Comparison of ENCODE assay signal across 22 mouse cellular contexts in the genomic region with DNA sequence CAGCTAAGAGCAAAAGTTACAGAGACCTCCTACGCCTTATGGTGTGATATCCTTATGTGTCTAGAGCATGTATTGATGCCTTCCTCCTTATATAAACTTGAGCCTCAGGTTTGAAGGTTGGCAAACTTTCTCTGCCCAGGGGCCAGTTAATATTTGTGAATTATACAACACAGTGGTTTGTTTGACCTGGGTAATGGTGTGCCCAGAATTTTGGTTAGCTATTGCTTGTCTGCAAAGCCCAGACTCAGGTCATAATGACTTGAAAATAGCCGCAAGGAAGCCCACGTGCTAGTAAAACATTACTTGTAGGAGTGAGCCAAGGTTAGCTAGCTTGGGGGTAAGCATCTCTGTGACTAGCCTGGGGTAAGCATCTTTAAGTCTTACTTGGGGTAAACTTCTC.
"Had no signal": no experiment of that assay in that cellular context is flagged by ENCODE, and none has a peak within 500 bp of the region (broad histone marks: within the 10 kb centered on the region; RNA-seq: fewer than 3 reads in every experiment).

No protein-coding gene starts in this region.

- H3K36me3 ChIP-seq: heart, embryonic 15.5 days; liver, embryonic 12.5 days had no signal

- H3K4me2 ChIP-seq: heart, embryonic 11.5 days; heart, embryonic 13.5 days; heart, embryonic 15.5 days; hindbrain, embryonic 14.5 days; limb, embryonic 12.5 days; liver, embryonic 12.5 days had no signal

- ATAC-seq: hindbrain, embryonic 16.5 days; intestine, embryonic 16.5 days; liver, embryonic 12.5 days had no signal

- H3K9ac ChIP-seq: heart, embryonic 13.5 days; heart, embryonic 15.5 days; hindbrain, embryonic 14.5 days; limb, embryonic 12.5 days; liver, embryonic 12.5 days; liver, embryonic 14.5 days had no signal

- H3K4me1 ChIP-seq: liver, embryonic 12.5 days had no signal

- H3K27me3 ChIP-seq: heart, embryonic 13.5 days; heart, embryonic 15.5 days had no signal

- DNase-seq: gastrocnemius, postnatal 14 days; gastrocnemius, postnatal 36 days; heart, adult 11 months; heart, adult 2 months; heart, postnatal 14 days; heart, postnatal 36 days; kidney, adult 11 months; kidney, postnatal 10 days; kidney, postnatal 36 days; layer of hippocampus, adult 9-11 months; layer of hippocampus, postnatal 36 days; liver had no signal

- H3K27ac ChIP-seq: heart, adult 2 months; heart, embryonic 13.5 days; heart, embryonic 15.5 days; hindbrain, embryonic 14.5 days; limb, embryonic 10.5 days; limb, embryonic 12.5 days; liver, embryonic 12.5 days; liver, embryonic 14.5 days had no signal

- H3K9me3 ChIP-seq: heart, embryonic 13.5 days; heart, embryonic 15.5 days; limb, embryonic 10.5 days; limb, embryonic 12.5 days; liver, embryonic 12.5 days had no signal

- H3K4me3 ChIP-seq: heart, adult 2 months; heart, embryonic 13.5 days; heart, embryonic 15.5 days; limb, embryonic 10.5 days; limb, embryonic 12.5 days; liver, embryonic 12.5 days had no signal
